Mouse (Mus musculus): Measurements from ENCODE around the gene Ap4m1.

Ap4m1 gene

GRCm38 (mm10) chr5:138171695-138172491 lies at the start of gene Ap4m1, which contains the start of gene Mcm7:
TSS of gene Ap4m1 (plus strand) at chr5:138172002.
TSS of gene Mcm7 (minus strand) at chr5:138172422.
- peak; percentile 95 for DNase-seq (ENCODE audit: low spot score)

- no peak for DNase-seq (ENCODE audit: low spot score)
These were observed 39.3 kb upstream of the Ap4m1 start for GRCm38 (mm10) chr5:138132425-138133064.

GRCm38 (mm10) chr5:138137257-138137656 lies 34.5 kb upstream of the Ap4m1 start:
- DNase-seq (ENCODE audit: low spot score): no peak

- DNase-seq (ENCODE audit: low spot score): no peak
These were observed 33.8 kb upstream of the Ap4m1 start for GRCm38 (mm10) chr5:138137935-138138549.

GRCm38 (mm10) chr5:138138585-138138984 lies 33.2 kb upstream of the Ap4m1 start:
- DNase-seq (ENCODE audit: low spot score): no peak

GRCm38 (mm10) chr5:138154390-138154789 lies 17.4 kb upstream of the Ap4m1 start:
- DNase-seq (ENCODE audit: low spot score): no peak

GRCm38 (mm10) chr5:138155443-138155976 lies 16.3 kb upstream of the Ap4m1 start, which contains the start of gene Zfp113:
TSS of gene Zfp113 (minus strand) at chr5:138155744.
- peak; percentile 81 for DNase-seq (ENCODE audit: low spot score)

- DNase-seq (ENCODE audit: low spot score): no peak
These were observed 11.5 kb upstream of the Ap4m1 start for GRCm38 (mm10) chr5:138160224-138160762.

GRCm38 (mm10) chr5:138160842-138161665 lies 10.7 kb upstream of the Ap4m1 start, which contains the start of gene Cops6:
TSS of gene Cops6 (plus strand) at chr5:138161071.
- peak; percentile 93 for DNase-seq (ENCODE audit: low spot score)

- DNase-seq (ENCODE audit: low spot score): no peak
These were observed 8.8 kb upstream of the Ap4m1 start for GRCm38 (mm10) chr5:138163046-138163445.

- DNase-seq (ENCODE audit: low spot score): no peak
These were observed 8.2 kb upstream of the Ap4m1 start for GRCm38 (mm10) chr5:138163610-138164009.

GRCm38 (mm10) chr5:138165594-138165993 lies 6.2 kb upstream of the Ap4m1 start:
- no peak for DNase-seq (ENCODE audit: low spot score)

- peak; percentile 96 for DNase-seq (ENCODE audit: low spot score)
These were observed 753 bp upstream of the Ap4m1 start for GRCm38 (mm10) chr5:138170936-138171561.

GRCm38 (mm10) chr5:138173217-138173616 lies 1.4 kb downstream of the Ap4m1 start:
- DNase-seq (ENCODE audit: low spot score): no peak

- peak; percentile 80 for DNase-seq (ENCODE audit: low spot score)
These were observed 15.3 kb downstream of the Ap4m1 start, which contains the start of the genes Taf6 and Cnpy4 for GRCm38 (mm10) chr5:138186950-138187638. TSS of gene Taf6 (minus strand) at chr5:138187451. TSS of gene Cnpy4 (plus strand) at chr5:138187485.

GRCm38 (mm10) chr5:138187661-138188306 lies 16.0 kb downstream of the Ap4m1 start:
- DNase-seq (ENCODE audit: low spot score): peak; percentile 35

- DNase-seq (ENCODE audit: low spot score): peak; percentile 78
These were observed 22.2 kb downstream of the Ap4m1 start, which contains the start of gene Mblac1 for GRCm38 (mm10) chr5:138193771-138194727. TSS of gene Mblac1 (plus strand) at chr5:138194314.

GRCm38 (mm10) chr5:138194755-138195345 lies 23.0 kb downstream of the Ap4m1 start:
- DNase-seq (ENCODE audit: low spot score): peak; percentile 44

Data from ovary, postnatal 36 days (tissue).